Mouse (Mus musculus) adrenal gland, adult (tissue): ENCODE data around the gene Armcx2.
A peak's percentile ranks its signal among the peaks of the same experiment; 100 is the strongest.
"Not testable (repeated sequence)": the region's sequence is repeated elsewhere in the genome, so short reads cannot be mapped to it uniquely, and the experiment has no call there.

Experiments used
- DNase-seq, 2 experiments: peaks; one replicate each; pipeline ENCODE4 v3.0.0; 2022 to 2023; ENCODE audit warnings: low spot score in 1 of 2; ENCODE audit not compliant: inconsistent age in 2 of 2

Armcx2 gene

GRCm38 (mm10) chrX:134808755-134809224 is at the start of gene Armcx2:
Gene Armcx2 (minus strand): TSS chrX:134809221.
- peak; percentile 57 to 70 for DNase-seq

- DNase-seq = no peak
Observed at GRCm38 (mm10) chrX:134849662-134850061, 40.6 kb upstream of the Armcx2 start.

- no peak for DNase-seq
Observed at GRCm38 (mm10) chrX:134844424-134844823, 35.4 kb upstream of the Armcx2 start.

GRCm38 (mm10) chrX:134830508-134830907 is 21.5 kb upstream of the Armcx2 start:
- no peak for DNase-seq

GRCm38 (mm10) chrX:134807833-134808754 is 927 bp downstream of the Armcx2 start:
- peak; percentile 35 to 66 for DNase-seq

- no peak for DNase-seq
Observed at GRCm38 (mm10) chrX:134787728-134788127, 21.3 kb downstream of the Armcx2 start.

- not testable (repeated sequence) for DNase-seq
Observed at GRCm38 (mm10) chrX:134763428-134764198, 45.4 kb downstream of the Armcx2 start.

GRCm38 (mm10) chrX:134757293-134757995 is 51.6 kb downstream of the Armcx2 start:
- DNase-seq = peak in 1 of 2 experiments; percentile 35

GRCm38 (mm10) chrX:134756434-134757292 is 52.4 kb downstream of the Armcx2 start, which contains the start of gene Armcx3:
Gene Armcx3 (plus strand): TSS chrX:134756595.
- peak; percentile 73 to 86 for DNase-seq
